Mouse (Mus musculus): ENCODE results near the gene Ube2d2b. TPM values are rescaled to one million over a fixed set of nuclear protein-coding genes. Genes with fewer than 3 reads are reported as not detected.

The Ube2d2b gene
- polyA plus RNA-seq, 1 experiment from 2014 or later, result not detected

DNA sequence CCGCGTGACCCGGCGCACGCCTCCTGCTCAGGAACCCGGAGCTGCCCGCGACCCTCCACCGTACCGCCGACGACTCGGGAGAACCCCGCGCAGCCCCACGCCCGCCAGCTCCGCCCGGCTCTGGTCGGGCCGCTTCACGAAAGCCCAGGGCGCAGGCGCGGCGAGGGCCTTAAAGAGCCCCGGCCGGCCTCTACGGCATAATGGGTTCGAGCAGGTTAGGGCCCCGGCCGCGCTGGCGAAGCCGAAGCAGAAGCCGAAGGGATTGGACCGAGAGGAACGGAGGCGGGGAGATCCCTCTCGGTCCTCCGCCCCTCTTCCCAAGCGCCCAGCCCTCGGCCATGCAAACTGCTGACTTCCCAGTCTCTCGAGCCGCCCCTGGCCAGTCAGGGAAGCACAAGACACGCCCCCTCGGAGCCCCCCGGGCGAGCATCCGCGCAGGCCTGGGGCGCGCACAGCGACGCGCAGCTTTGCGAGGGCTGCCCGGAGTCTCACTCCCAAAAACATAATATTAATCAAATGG, 39.1 kb downstream of the Ube2d2b start:
- Histone ChIP-seq H3K79me2 (ENCODE audit: inconsistent target) (peaks cover 38% of the 10 kb centered on the region), H3K4me3 (ENCODE audit: inconsistent target) (peak overlapping the region; percentile 28; the same call in 1 of the 2 replicates), H3K27ac (peak overlapping the region; percentile 64), H3K36me3 (ENCODE audit: inconsistent target) (no peaks in the 10 kb centered on the region)
- 0% methylated on average over 43 of the region's 58 CpGs for WGBS (ENCODE audit: missing documents)

DNA sequence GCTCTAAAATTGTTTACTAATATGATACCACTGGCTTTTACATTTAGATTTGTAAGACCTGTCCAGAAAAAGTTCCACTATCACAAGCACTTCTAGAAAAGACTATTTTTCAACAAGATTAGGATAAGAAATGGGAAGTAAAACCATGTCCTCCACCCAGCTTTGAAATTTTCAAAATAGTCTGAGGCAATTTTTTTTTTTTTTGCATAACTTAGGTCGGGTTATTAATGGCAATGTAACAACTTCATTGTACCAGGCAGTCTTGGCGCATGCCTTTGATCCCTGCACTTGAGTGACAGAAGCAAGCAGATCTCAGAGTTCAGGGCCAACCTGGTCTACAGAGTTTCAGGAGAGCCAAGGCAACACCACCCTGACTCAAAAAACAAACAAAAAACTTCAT, 39.8 kb downstream of the Ube2d2b start:
- H3K4me3 ChIP-seq (ENCODE audit: inconsistent target), result peak overlapping the region; percentile 28; the same call in 1 of the 2 replicates
- H3K27ac ChIP-seq, result peak overlapping the region; percentile 64
- H3K36me3 ChIP-seq (ENCODE audit: inconsistent target), result no peaks in the 10 kb centered on the region
- H3K79me2 ChIP-seq (ENCODE audit: inconsistent target), result peaks cover 31% of the 10 kb centered on the region
- 10% methylated on average over 2 of the region's 2 CpGs for WGBS (ENCODE audit: missing documents)

DNA sequence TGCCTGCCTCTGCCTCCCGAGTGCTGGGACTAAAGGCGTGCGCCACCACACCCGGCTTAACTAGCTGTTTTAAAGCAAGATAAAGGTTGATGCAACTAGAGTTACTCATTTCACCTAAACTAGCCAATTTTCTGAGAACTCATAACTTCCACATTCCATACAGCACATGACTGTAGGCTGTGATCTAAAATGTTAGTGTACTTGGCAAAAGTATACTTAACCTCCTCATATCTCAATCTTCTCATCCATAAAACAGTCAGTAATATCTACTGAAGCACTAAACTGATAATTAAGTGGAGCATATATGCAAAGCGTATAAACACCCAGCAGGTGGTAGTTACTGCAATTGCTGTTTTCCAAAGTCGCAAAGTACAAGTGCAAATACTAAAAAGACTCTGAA, 43.4 kb downstream of the Ube2d2b start:
- H3K79me2 ChIP-seq (ENCODE audit: inconsistent target), result no peaks in the 10 kb centered on the region
- 81% methylated on average over 5 of the region's 6 CpGs for WGBS (ENCODE audit: missing documents)
- no peak overlapping the region for H3K27ac ChIP-seq
- no peak overlapping the region for H3K4me3 ChIP-seq (ENCODE audit: inconsistent target)
- H3K36me3 ChIP-seq (ENCODE audit: inconsistent target), result no peaks in the 10 kb centered on the region

DNA sequence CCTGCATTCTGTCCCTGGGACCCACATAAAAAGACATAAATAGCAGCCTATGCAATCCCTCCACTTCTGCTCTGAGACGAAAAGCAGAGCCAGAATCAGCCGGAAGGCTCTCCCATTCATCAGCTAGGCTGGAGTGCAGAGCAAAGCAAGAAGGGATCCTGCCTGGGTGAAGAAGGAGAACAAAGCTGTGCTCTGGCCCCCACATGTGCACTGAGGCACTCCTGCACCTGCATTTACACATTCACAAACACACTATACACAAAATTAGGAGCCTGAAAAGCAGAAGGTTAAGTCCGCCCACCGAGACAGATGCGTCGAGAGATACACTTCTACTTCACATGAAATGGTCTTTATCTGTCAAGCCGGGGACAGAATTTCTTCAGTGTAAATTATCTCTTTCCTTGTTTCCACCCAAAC, 44.0 kb downstream of the Ube2d2b start:
- H3K4me3 ChIP-seq (ENCODE audit: inconsistent target), result no peak overlapping the region
- no peaks in the 10 kb centered on the region for H3K36me3 ChIP-seq (ENCODE audit: inconsistent target)
- H3K27ac ChIP-seq, result no peak overlapping the region
- WGBS (ENCODE audit: missing documents), result 94% methylated on average over 7 of the region's 7 CpGs
- no peaks in the 10 kb centered on the region for H3K79me2 ChIP-seq (ENCODE audit: inconsistent target)

DNA sequence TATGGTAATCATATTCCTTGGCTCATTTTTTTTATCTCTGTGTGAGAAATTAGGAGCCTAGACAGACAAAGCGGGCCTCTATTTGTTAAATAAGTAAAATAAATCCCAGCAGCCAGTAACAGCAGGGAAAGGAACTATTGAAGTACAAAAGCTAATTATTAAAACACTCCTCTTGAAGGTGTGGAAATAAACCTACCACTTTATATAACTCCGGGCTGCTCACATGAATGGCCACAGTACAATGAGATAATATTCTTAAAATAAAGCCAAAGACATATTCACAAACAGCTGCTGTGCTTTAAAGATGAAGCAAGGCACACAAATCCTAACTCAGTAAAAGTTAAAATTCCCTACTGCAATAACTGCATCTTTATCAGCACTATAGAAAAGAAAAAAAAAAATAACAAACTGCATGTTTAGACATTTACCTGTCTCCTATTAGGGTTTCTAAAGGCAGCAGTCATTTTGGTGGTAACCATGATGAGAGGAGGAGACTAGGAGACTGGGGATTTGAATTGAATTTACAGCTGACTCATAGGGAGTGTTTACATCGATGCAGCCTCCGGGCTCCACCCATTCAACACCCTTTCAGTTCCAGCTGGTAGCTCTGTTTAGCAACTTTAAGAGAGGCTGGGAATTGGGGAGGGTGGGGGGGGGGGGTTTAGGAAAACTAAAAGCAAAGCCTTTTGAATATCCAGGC, 44.8 kb downstream of the Ube2d2b start, which contains the start of gene Evi5:
TSS of gene Evi5 (minus strand) at position 547 of the 700 bp plus-strand sequence.
- 44% methylated on average over 4 of the region's 4 CpGs for WGBS (ENCODE audit: missing documents)
- Histone ChIP-seq H3K79me2 (ENCODE audit: inconsistent target) (no peaks in the 10 kb centered on the region), H3K27ac (no peak within 1 kb of the TSS), H3K4me3 (ENCODE audit: inconsistent target) (no peak within 1 kb of the TSS), H3K36me3 (ENCODE audit: inconsistent target) (no peaks in the 10 kb centered on the region)

DNA sequence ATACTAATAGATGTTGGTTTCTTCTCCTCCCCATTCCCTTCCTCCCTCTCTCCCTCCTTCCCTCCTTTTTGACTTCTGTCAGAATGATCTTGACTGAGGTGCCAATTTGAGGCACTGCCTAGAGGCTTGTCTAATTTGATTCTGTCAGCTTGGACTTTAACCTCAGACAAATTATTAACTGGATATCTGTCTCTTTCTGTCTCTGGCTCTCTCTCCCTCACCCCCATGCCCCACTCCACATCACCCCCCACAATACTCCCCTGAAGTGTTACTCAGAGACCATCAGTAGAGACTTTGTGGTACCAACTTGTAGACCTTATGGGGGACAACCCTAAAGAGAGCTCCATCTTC, 45.3 kb downstream of the Ube2d2b start:
- H3K4me3 ChIP-seq (ENCODE audit: inconsistent target), result no peak overlapping the region
- no peak overlapping the region for H3K27ac ChIP-seq
- H3K79me2 ChIP-seq (ENCODE audit: inconsistent target), result no peaks in the 10 kb centered on the region
- H3K36me3 ChIP-seq (ENCODE audit: inconsistent target), result no peaks in the 10 kb centered on the region

DNA sequence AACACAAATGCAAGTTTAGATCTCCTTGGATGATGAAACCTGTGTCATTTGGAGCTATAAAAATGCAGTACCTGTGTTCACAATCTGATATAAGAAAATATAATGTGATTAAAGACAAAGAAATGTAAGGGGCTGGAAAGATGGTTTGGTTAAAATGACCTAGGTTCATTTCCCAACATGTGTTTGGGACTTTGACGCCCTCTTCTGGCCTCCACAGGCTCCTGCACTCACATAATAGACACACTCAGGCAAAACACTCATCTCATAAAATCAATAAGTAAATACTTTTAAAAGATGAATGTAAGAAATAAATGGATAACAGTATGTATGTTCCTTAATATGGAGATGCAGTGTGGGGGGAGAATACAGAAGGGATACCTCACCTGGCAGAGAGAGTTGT, 47.2 kb downstream of the Ube2d2b start:
- WGBS (ENCODE audit: missing documents), result 100% methylated on average over 1 of the region's 1 CpGs
- no peaks in the 10 kb centered on the region for H3K36me3 ChIP-seq (ENCODE audit: inconsistent target)

DNA sequence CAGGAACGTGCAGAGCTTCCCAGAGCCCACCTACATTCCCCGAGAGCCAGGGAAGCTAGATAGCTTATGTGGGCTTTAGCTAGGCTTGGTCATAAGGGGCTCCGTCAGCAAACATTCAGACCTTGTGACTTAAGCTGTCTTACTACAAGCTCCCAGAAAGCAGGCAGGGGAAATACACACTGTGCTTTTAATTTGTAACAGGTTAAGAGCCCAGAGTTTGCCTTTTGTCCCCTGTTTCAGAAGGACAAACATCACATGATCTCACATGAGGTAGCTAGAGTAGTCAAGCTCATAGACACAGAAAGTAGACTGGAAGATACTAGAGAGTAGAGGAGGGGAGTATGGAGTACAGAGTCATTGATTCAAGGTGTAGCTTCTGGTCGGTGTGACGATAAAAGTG, 50.8 kb downstream of the Ube2d2b start:
- WGBS (ENCODE audit: missing documents), result 94% methylated on average over 5 of the region's 5 CpGs
- Histone ChIP-seq H3K27ac (no peak overlapping the region), H3K79me2 (ENCODE audit: inconsistent target) (no peaks in the 10 kb centered on the region), H3K36me3 (ENCODE audit: inconsistent target) (no peaks in the 10 kb centered on the region), H3K4me3 (ENCODE audit: inconsistent target) (no peak overlapping the region)

More for the DNA sequence above, 47.2 kb downstream of the Ube2d2b start:
- Histone ChIP-seq H3K27ac (no peak overlapping the region), H3K79me2 (ENCODE audit: inconsistent target) (no peaks in the 10 kb centered on the region), H3K4me3 (ENCODE audit: inconsistent target) (no peak overlapping the region)

Other genes starting within 250 kb of the Ube2d2b start
- gene Rpap2, start 232.7 kb upstream of the Ube2d2b start, polyA plus RNA-seq (2018), result 13.0 to 15.4 TPM (median 15.3 TPM) in 3 replicates
- 7.9 to 11.8 TPM (median 9.1 TPM) in 3 replicates for gene Glmn, start 232.2 kb upstream of the Ube2d2b start, polyA plus RNA-seq (2018)
- gene Gfi1, start 104.1 kb upstream of the Ube2d2b start, polyA plus RNA-seq (2018), result 0.11 to 0.19 TPM (median 0.15 TPM) in 3 replicates
- gene Evi5, start 45.0 kb downstream of the Ube2d2b start, polyA plus RNA-seq (2018), result 16.3 to 20.2 TPM (median 19.8 TPM) in 3 replicates
- 176 to 189 TPM (median 181 TPM) in 3 replicates for gene Rpl5, start 70.4 kb downstream of the Ube2d2b start, polyA plus RNA-seq (2018)
- gene Fam69a, start 157.0 kb downstream of the Ube2d2b start, polyA plus RNA-seq (2018), result 9.4 to 24.9 TPM (median 18.7 TPM) in 3 replicates
- gene Mtf2, start 235.6 kb downstream of the Ube2d2b start, polyA plus RNA-seq (2018), result 12.2 to 17.6 TPM (median 17.4 TPM) in 3 replicates